Mouse (Mus musculus): ENCODE data around the gene Cggbp1. TPM values are rescaled to one million over a fixed set of nuclear protein-coding genes. Genes with fewer than 3 reads are reported as not detected.

Cggbp1 gene
- polyA plus RNA-seq, 1 experiment from 2014 or later: 58.3 TPM

GRCm38 (mm10) chr16:64876631-64877265 is 25.0 kb downstream of the Cggbp1 start:
- DNase-seq (ENCODE audit: low spot score): no peak
- 75% methylated on average over 4 of the region's 4 CpGs for WGBS
- no peaks in the 10 kb centered on the region for H3K9me3 ChIP-seq (ENCODE audit: control insufficient read depth, low read length)

GRCm38 (mm10) chr16:64877314-64877713 is 25.5 kb downstream of the Cggbp1 start:
- no peak overlapping the region for H3K4me3 ChIP-seq (ENCODE audit: low read depth, low read length)
- no peak overlapping the region for H3K9ac ChIP-seq (ENCODE audit: low read depth, low read length)
- no peak for DNase-seq (ENCODE audit: low spot score)
- H3K27me3 ChIP-seq (replicated peaks; ENCODE audit: control insufficient read depth, insufficient read depth, low read length): no peaks in the 10 kb centered on the region
- H3K4me1 ChIP-seq (replicated peaks; ENCODE audit: control insufficient read depth, insufficient read depth, low read length): no peaks in the 10 kb centered on the region; the same call in 1 of the 2 replicates
- WGBS: 88% methylated on average over 3 of the region's 3 CpGs
- no peaks in the 10 kb centered on the region for H3K9me3 ChIP-seq (ENCODE audit: control insufficient read depth, low read length)
- no peaks in the 10 kb centered on the region for H3K36me3 ChIP-seq (ENCODE audit: control insufficient read depth, insufficient read depth, low read length)
- no peak overlapping the region for H3K4me2 ChIP-seq
- no peak overlapping the region for H3K27ac ChIP-seq (ENCODE audit: low read depth, low read length)
- ATAC-seq (replicated peaks; ENCODE audit: low FRiP score): no peak

More at GRCm38 (mm10) chr16:64876631-64877265, 25.0 kb downstream of the Cggbp1 start:
- no peak overlapping the region for H3K27ac ChIP-seq (ENCODE audit: low read depth, low read length)
- no peak overlapping the region for H3K4me2 ChIP-seq
- H3K4me1 ChIP-seq (replicated peaks; ENCODE audit: control insufficient read depth, insufficient read depth, low read length): no peaks in the 10 kb centered on the region; the same call in 1 of the 2 replicates
- ATAC-seq (replicated peaks; ENCODE audit: low FRiP score): no peak
- no peaks in the 10 kb centered on the region for H3K27me3 ChIP-seq (replicated peaks; ENCODE audit: control insufficient read depth, insufficient read depth, low read length)
- no peak overlapping the region for H3K4me3 ChIP-seq (ENCODE audit: low read depth, low read length)
- H3K36me3 ChIP-seq (ENCODE audit: control insufficient read depth, insufficient read depth, low read length): no peaks in the 10 kb centered on the region
- H3K9ac ChIP-seq (ENCODE audit: low read depth, low read length): no peak overlapping the region

- ATAC-seq (replicated peaks; ENCODE audit: low FRiP score) (no peak), DNase-seq (ENCODE audit: low spot score) (no peak)
- H3K9me3 ChIP-seq (ENCODE audit: control insufficient read depth, low read length): no peaks in the 10 kb centered on the region
- 83% methylated on average over 3 of the region's 3 CpGs for WGBS
- H3K4me1 ChIP-seq (replicated peaks; ENCODE audit: control insufficient read depth, insufficient read depth, low read length): no peaks in the 10 kb centered on the region
- H3K9ac ChIP-seq (ENCODE audit: low read depth, low read length): no peak overlapping the region
- H3K27me3 ChIP-seq (replicated peaks; ENCODE audit: control insufficient read depth, insufficient read depth, low read length): no peaks in the 10 kb centered on the region
- H3K4me3 ChIP-seq (ENCODE audit: low read depth, low read length): no peak overlapping the region
- no peak overlapping the region for H3K4me2 ChIP-seq
- H3K36me3 ChIP-seq (ENCODE audit: control insufficient read depth, insufficient read depth, low read length): no peaks in the 10 kb centered on the region
- no peak overlapping the region for H3K27ac ChIP-seq (ENCODE audit: low read depth, low read length)
These were observed 26.9 kb downstream of the Cggbp1 start for GRCm38 (mm10) chr16:64878611-64879132.

GRCm38 (mm10) chr16:64879735-64880134 is 27.9 kb downstream of the Cggbp1 start:
- Histone ChIP-seq H3K9ac (ENCODE audit: low read depth, low read length) (no peak overlapping the region), H3K9me3 (ENCODE audit: control insufficient read depth, low read length) (no peaks in the 10 kb centered on the region), H3K36me3 (ENCODE audit: control insufficient read depth, insufficient read depth, low read length) (no peaks in the 10 kb centered on the region), H3K27me3 (replicated peaks; ENCODE audit: control insufficient read depth, insufficient read depth, low read length) (no peaks in the 10 kb centered on the region), H3K4me3 (ENCODE audit: low read depth, low read length) (no peak overlapping the region), H3K4me2 (no peak overlapping the region), H3K4me1 (replicated peaks; ENCODE audit: control insufficient read depth, insufficient read depth, low read length) (0 out of 2 replicates have a peak, but pooled peaks cover 2% of the 10 kb centered on the region), H3K27ac (ENCODE audit: low read depth, low read length) (no peak overlapping the region)
- DNase-seq (ENCODE audit: low spot score) (no peak), ATAC-seq (replicated peaks; ENCODE audit: low FRiP score) (no peak)
- WGBS: 64% methylated on average over 5 of the region's 5 CpGs

GRCm38 (mm10) chr16:64880986-64881385 is 29.2 kb downstream of the Cggbp1 start:
- no peak overlapping the region for H3K4me2 ChIP-seq
- no peak for ATAC-seq (replicated peaks; ENCODE audit: low FRiP score)

GRCm38 (mm10) chr16:64881442-64881841 is 29.6 kb downstream of the Cggbp1 start:
- no peaks in the 10 kb centered on the region for H3K36me3 ChIP-seq (ENCODE audit: control insufficient read depth, insufficient read depth, low read length)
- no peak overlapping the region for H3K27ac ChIP-seq (ENCODE audit: low read depth, low read length)
- no peak for ATAC-seq (replicated peaks; ENCODE audit: low FRiP score)
- no peak for DNase-seq (ENCODE audit: low spot score)
- H3K27me3 ChIP-seq (replicated peaks; ENCODE audit: control insufficient read depth, insufficient read depth, low read length): no peaks in the 10 kb centered on the region
- no peaks in the 10 kb centered on the region for H3K9me3 ChIP-seq (ENCODE audit: control insufficient read depth, low read length)
- H3K4me1 ChIP-seq (replicated peaks; ENCODE audit: control insufficient read depth, insufficient read depth, low read length): 0 out of 2 replicates have a peak, but pooled peaks cover 2% of the 10 kb centered on the region
- H3K4me2 ChIP-seq: no peak overlapping the region
- no peak overlapping the region for H3K4me3 ChIP-seq (ENCODE audit: low read depth, low read length)
- no peak overlapping the region for H3K9ac ChIP-seq (ENCODE audit: low read depth, low read length)
- WGBS: 70% methylated on average over 2 of the region's 2 CpGs

More at GRCm38 (mm10) chr16:64880986-64881385, 29.2 kb downstream of the Cggbp1 start:
- Histone ChIP-seq H3K9ac (ENCODE audit: low read depth, low read length) (no peak overlapping the region), H3K4me3 (ENCODE audit: low read depth, low read length) (no peak overlapping the region), H3K4me1 (replicated peaks; ENCODE audit: control insufficient read depth, insufficient read depth, low read length) (0 out of 2 replicates have a peak, but pooled peaks cover 2% of the 10 kb centered on the region), H3K27me3 (replicated peaks; ENCODE audit: control insufficient read depth, insufficient read depth, low read length) (no peaks in the 10 kb centered on the region), H3K27ac (ENCODE audit: low read depth, low read length) (no peak overlapping the region), H3K36me3 (ENCODE audit: control insufficient read depth, insufficient read depth, low read length) (no peaks in the 10 kb centered on the region), H3K9me3 (ENCODE audit: control insufficient read depth, low read length) (no peaks in the 10 kb centered on the region)
- no peak for DNase-seq (ENCODE audit: low spot score)
- WGBS: 74% methylated on average over 3 of the region's 3 CpGs

GRCm38 (mm10) chr16:64883896-64884295 is 32.1 kb downstream of the Cggbp1 start:
- Histone ChIP-seq H3K4me3 (ENCODE audit: low read depth, low read length) (no peak overlapping the region), H3K4me2 (no peak overlapping the region), H3K27ac (ENCODE audit: low read depth, low read length) (no peak overlapping the region), H3K4me1 (replicated peaks; ENCODE audit: control insufficient read depth, insufficient read depth, low read length) (0 out of 2 replicates have a peak, but pooled peaks cover 2% of the 10 kb centered on the region), H3K27me3 (replicated peaks; ENCODE audit: control insufficient read depth, insufficient read depth, low read length) (no peaks in the 10 kb centered on the region), H3K36me3 (ENCODE audit: control insufficient read depth, insufficient read depth, low read length) (no peaks in the 10 kb centered on the region), H3K9me3 (ENCODE audit: control insufficient read depth, low read length) (no peaks in the 10 kb centered on the region), H3K9ac (ENCODE audit: low read depth, low read length) (no peak overlapping the region)
- ATAC-seq (replicated peaks; ENCODE audit: low FRiP score) (no peak), DNase-seq (ENCODE audit: low spot score) (no peak)
- 40% methylated on average over 5 of the region's 5 CpGs for WGBS

GRCm38 (mm10) chr16:64884420-64884838 is 32.6 kb downstream of the Cggbp1 start:
- DNase-seq (ENCODE audit: low spot score): no peak
- Histone ChIP-seq H3K36me3 (ENCODE audit: control insufficient read depth, insufficient read depth, low read length) (no peaks in the 10 kb centered on the region), H3K9ac (ENCODE audit: low read depth, low read length) (no peak overlapping the region), H3K4me3 (ENCODE audit: low read depth, low read length) (no peak overlapping the region), H3K27me3 (replicated peaks; ENCODE audit: control insufficient read depth, insufficient read depth, low read length) (no peaks in the 10 kb centered on the region), H3K4me1 (replicated peaks; ENCODE audit: control insufficient read depth, insufficient read depth, low read length) (0 out of 2 replicates have a peak, but pooled peaks cover 2% of the 10 kb centered on the region), H3K27ac (ENCODE audit: low read depth, low read length) (no peak overlapping the region), H3K9me3 (ENCODE audit: control insufficient read depth, low read length) (no peaks in the 10 kb centered on the region), H3K4me2 (no peak overlapping the region)
- 18% methylated on average over 3 of the region's 3 CpGs for WGBS
- peak; percentile 45; the same call in 1 of the 2 replicates for ATAC-seq (replicated peaks; ENCODE audit: low FRiP score)

GRCm38 (mm10) chr16:64885142-64885541 is 33.3 kb downstream of the Cggbp1 start:
- Histone ChIP-seq H3K4me3 (ENCODE audit: low read depth, low read length) (no peak overlapping the region), H3K4me2 (no peak overlapping the region), H3K36me3 (ENCODE audit: control insufficient read depth, insufficient read depth, low read length) (no peaks in the 10 kb centered on the region), H3K27ac (ENCODE audit: low read depth, low read length) (no peak overlapping the region; the same call in 1 of the 2 replicates), H3K9ac (ENCODE audit: low read depth, low read length) (no peak overlapping the region), H3K27me3 (replicated peaks; ENCODE audit: control insufficient read depth, insufficient read depth, low read length) (no peaks in the 10 kb centered on the region), H3K9me3 (ENCODE audit: control insufficient read depth, low read length) (no peaks in the 10 kb centered on the region), H3K4me1 (replicated peaks; ENCODE audit: control insufficient read depth, insufficient read depth, low read length) (0 out of 2 replicates have a peak, but pooled peaks cover 2% of the 10 kb centered on the region)
- DNase-seq (ENCODE audit: low spot score) (no peak), ATAC-seq (replicated peaks; ENCODE audit: low FRiP score) (no peak)
- WGBS: 39% methylated on average over 3 of the region's 3 CpGs
